Mouse (Mus musculus) kidney, adult 2 months (tissue): ENCODE results near the gene Dyx1c1.

Source experiments
- CTCF ChIP-seq: fragments of 200-500 bp; conservative IDR thresholded peaks from 2 replicates; pipeline ENCODE4 v1.5.1; 2011; ENCODE audit warnings: low read depth, mild to moderate bottlenecking, control low read depth, low read length, moderate library complexity, mixed read lengths; ENCODE audit not compliant: insufficient read depth, insufficient read length
- POLR2A ChIP-seq: fragments of 200-500 bp; IDR thresholded peaks from one replicate; pipeline ENCODE4 v1.6.1; 2011; ENCODE audit warnings: low read depth, low read length, control low read depth

- TF ChIP-seq POLR2A (no peak), CTCF (no peak)
Measured at GRCm38 (mm10) chr9:72975242-72975641, 16.7 kb downstream of the Dyx1c1 start.
